8 mouse cellular contexts compared by ENCODE assay signal in genomic region chr3:97928968-97929858, GRCm38 (mm10). TPM values are rescaled to one million over a fixed set of nuclear protein-coding genes. Genes with fewer than 3 reads are reported as not detected.
DNase-seq lines count a peak whose midpoint lies in the region; ATAC-seq and TF ChIP-seq lines count a peak whose summit lies in the region.

No protein-coding gene starts in this region.

- H3K4me3 ChIP-seq in heart, embryonic 11.5 days (ENCODE audit: low read depth, low read length), result no peak overlapping the region
- no peak overlapping the region for H3K4me3 ChIP-seq in heart, adult 2 months
- no peak overlapping the region for H3K4me3 ChIP-seq in kidney, embryonic 15.5 days (replicated peaks)
- no peak overlapping the region for H3K4me3 ChIP-seq in limb, embryonic 14.5 days (replicated peaks; ENCODE audit: low read length)
- no peak overlapping the region for H3K4me3 ChIP-seq in midbrain, embryonic 14.5 days (replicated peaks; ENCODE audit: low read depth, low read length)

- intact Hi-C loops in heart, adult 2 months (cut with DNase I), result loop anchor here (1.0 to 5.0 kb wide), 4 partner anchors 113 to 383 kb away; no protein-coding TSS in a partner anchor

- H3K4me1 ChIP-seq in heart, embryonic 11.5 days (ENCODE audit: control insufficient read depth, insufficient read depth, low read length), result peaks cover 13% of the 10 kb centered on the region
- peaks cover 2% of the 10 kb centered on the region; the same call in 1 of the 2 replicates for H3K4me1 ChIP-seq in heart, adult 2 months (ENCODE audit: control insufficient read depth, insufficient read depth, low read length)
- peaks cover 40% of the 10 kb centered on the region for H3K4me1 ChIP-seq in kidney, embryonic 15.5 days
- peaks cover 40% of the 10 kb centered on the region for H3K4me1 ChIP-seq in limb, embryonic 14.5 days (ENCODE audit: control insufficient read depth, insufficient read depth, low read length)
- H3K4me1 ChIP-seq in midbrain, embryonic 14.5 days (ENCODE audit: control insufficient read depth, insufficient read depth, low read length), result peaks cover 7% of the 10 kb centered on the region; the same call in 1 of the 2 replicates

- H3K27ac ChIP-seq in heart, embryonic 11.5 days (ENCODE audit: low read depth, low read length), result no peak overlapping the region
- no peak overlapping the region for H3K27ac ChIP-seq in heart, adult 2 months
- no peak overlapping the region for H3K27ac ChIP-seq in kidney, embryonic 15.5 days
- no peak overlapping the region for H3K27ac ChIP-seq in limb, embryonic 14.5 days (replicated peaks; ENCODE audit: low read depth, low read length)
- no peak overlapping the region for H3K27ac ChIP-seq in midbrain, embryonic 14.5 days (replicated peaks; ENCODE audit: low read depth, low read length)

- 58% methylated on average over 9 of the region's 9 CpGs for WGBS in heart, embryonic 11.5 days (ENCODE audit: insufficient replicate concordance)
- 56% methylated on average over 9 of the region's 9 CpGs for WGBS in heart, adult 2 months
- 56% methylated on average over 9 of the region's 9 CpGs for WGBS in kidney, embryonic 15.5 days
- 60% methylated on average over 9 of the region's 9 CpGs for WGBS in limb, embryonic 14.5 days
- 64% methylated on average over 9 of the region's 9 CpGs for WGBS in midbrain, embryonic 14.5 days

- peaks cover 6% of the 10 kb centered on the region; the same call in 1 of the 2 replicates for H3K27me3 ChIP-seq in heart, embryonic 11.5 days (ENCODE audit: control insufficient read depth, insufficient read depth, low read length)
- H3K27me3 ChIP-seq in heart, adult 2 months (ENCODE audit: control insufficient read depth, insufficient read depth, low read length), result peaks cover 4% of the 10 kb centered on the region; the same call in 1 of the 2 replicates
- H3K27me3 ChIP-seq in kidney, embryonic 15.5 days, result no peaks in the 10 kb centered on the region
- no peaks in the 10 kb centered on the region for H3K27me3 ChIP-seq in limb, embryonic 14.5 days (ENCODE audit: control insufficient read depth, insufficient read depth, low read length)
- peaks cover 10% of the 10 kb centered on the region; the same call in 1 of the 2 replicates for H3K27me3 ChIP-seq in midbrain, embryonic 14.5 days (ENCODE audit: control insufficient read depth, insufficient read depth, low read length)

- no peak overlapping the region for H3K9ac ChIP-seq in heart, embryonic 11.5 days (ENCODE audit: low read depth, low read length)
- no peak overlapping the region for H3K9ac ChIP-seq in heart, adult 2 months (ENCODE audit: low read depth, low read length)
- no peak overlapping the region for H3K9ac ChIP-seq in kidney, embryonic 15.5 days
- H3K9ac ChIP-seq in limb, embryonic 14.5 days (ENCODE audit: low read depth, low read length, severe bottlenecking), result no peak overlapping the region
- H3K9ac ChIP-seq in midbrain, embryonic 14.5 days (replicated peaks; ENCODE audit: low read length), result no peak overlapping the region

- no peaks in the 10 kb centered on the region for H3K79me2 ChIP-seq in heart, adult 2 months (replicated peaks; ENCODE audit: control insufficient read depth, insufficient read depth, low read length)

- TF ChIP-seq EP300 in heart, adult 2 months (IDR thresholded peaks at IDR 0.05; ENCODE audit: insufficient read depth, low read depth, low read length), result 0 out of 2 replicates have a peak, but pooled peaks have one; percentile 38

- no peaks in the 10 kb centered on the region for H3K9me3 ChIP-seq in heart, embryonic 11.5 days (replicated peaks; ENCODE audit: control insufficient read depth, low read length)
- H3K9me3 ChIP-seq in kidney, embryonic 15.5 days (replicated peaks), result no peaks in the 10 kb centered on the region
- no peaks in the 10 kb centered on the region for H3K9me3 ChIP-seq in limb, embryonic 14.5 days (ENCODE audit: control insufficient read depth, low read length)
- H3K9me3 ChIP-seq in midbrain, embryonic 14.5 days (ENCODE audit: control insufficient read depth, low read length), result no peaks in the 10 kb centered on the region

- TF ChIP-seq CTCF in heart, adult 2 months (IDR thresholded peaks at IDR 0.05), result peak; percentile 77

- DNase-seq in heart, adult 18-20 months, result peak; percentile 79 to 91
- DNase-seq in embryo, embryonic 11.5 days (ENCODE audit: low read depth, low spot score), result peak; percentile 75
- peak; percentile 65 to 67 for DNase-seq in heart, adult 2 months
- peak; percentile 95 for DNase-seq in limb, embryonic 14.5 days (ENCODE audit: low spot score)
- peak; percentile 95 for DNase-seq in midbrain, embryonic 14.5 days
- DNase-seq in spleen, adult 12 weeks (ENCODE audit: low spot score), result peak; percentile 53

- TF ChIP-seq POLR2A in heart, adult 2 months (IDR thresholded peaks at IDR 0.05; ENCODE audit: insufficient read depth, low read depth, low read length), result no peak
- TF ChIP-seq POLR2A in limb, embryonic 14.5 days (IDR thresholded peaks at IDR 0.05; ENCODE audit: borderline replicate concordance, extremely low read depth, insufficient read depth, insufficient read length), result no peak

- H3K4me2 ChIP-seq in heart, embryonic 11.5 days, result no peak overlapping the region
- H3K4me2 ChIP-seq in kidney, embryonic 15.5 days, result no peak overlapping the region
- H3K4me2 ChIP-seq in limb, embryonic 14.5 days (replicated peaks; ENCODE audit: low read depth, low read length, severe bottlenecking), result no peak overlapping the region
- no peak overlapping the region for H3K4me2 ChIP-seq in midbrain, embryonic 14.5 days (ENCODE audit: low read length)

- no peaks in the 10 kb centered on the region for H3K36me3 ChIP-seq in heart, embryonic 11.5 days (ENCODE audit: control insufficient read depth, insufficient read depth, low read length)
- H3K36me3 ChIP-seq in heart, adult 2 months (ENCODE audit: control insufficient read depth, insufficient read depth, low read length), result no peaks in the 10 kb centered on the region
- H3K36me3 ChIP-seq in kidney, embryonic 15.5 days, result no peaks in the 10 kb centered on the region
- H3K36me3 ChIP-seq in limb, embryonic 14.5 days (ENCODE audit: control insufficient read depth, insufficient read depth, low read length), result 0 out of 2 replicates have a peak, but pooled peaks cover 3% of the 10 kb centered on the region
- no peaks in the 10 kb centered on the region for H3K36me3 ChIP-seq in midbrain, embryonic 14.5 days (ENCODE audit: control insufficient read depth, insufficient read depth, low read length)

- no peak for ATAC-seq in heart, embryonic 11.5 days (replicated peaks; ENCODE audit: insufficient number of reproducible peaks, low FRiP score, low TSS enrichment)
- 0 out of 2 replicates have a peak, but pooled peaks have one; percentile 54 for ATAC-seq in kidney, embryonic 15.5 days (replicated peaks; ENCODE audit: low FRiP score)
- peak; percentile 65; the same call in 1 of the 2 replicates for ATAC-seq in limb, embryonic 14.5 days (ENCODE audit: low FRiP score, low read depth)
- ATAC-seq in midbrain, embryonic 14.5 days (ENCODE audit: low FRiP score, low TSS enrichment), result peak; percentile 64; the same call in 1 of the 2 replicates

RNA-seq across cellular contexts. Expression of gene Sec22b, which starts 28.2 kb away (rescaled TPM):
- total RNA-seq in heart, adult 18-20 months (2021), result 10 to 100 TPM; 49.2 to 52.3 TPM
- 146 and 151 TPM in 2 replicates for polyA plus RNA-seq in heart, embryonic 11.5 days (2014; fragmentation: Nextera tagmentation; extraction: Ambion mirVana)
- 10 to 100 TPM; 44.9 to 51.8 TPM for total RNA-seq in heart, adult 2 months (2021)
- 17.6 and 36.3 TPM in 2 replicates for polyA plus RNA-seq in heart, adult 2 months (2012; rRNA removed)
- 130 TPM in 2 replicates for polyA plus RNA-seq in kidney, embryonic 15.5 days (2015; fragmentation: Nextera tagmentation; extraction: Ambion mirVana)
- polyA plus RNA-seq in limb, embryonic 14.5 days (2012; rRNA removed), result 82.4 and 110 TPM in 2 replicates
- 182 and 194 TPM in 2 replicates for polyA plus RNA-seq in limb, embryonic 14.5 days (2014; fragmentation: Nextera tagmentation; extraction: Ambion mirVana)
- polyA plus RNA-seq in midbrain, embryonic 14.5 days (2014; fragmentation: Nextera tagmentation; extraction: Ambion mirVana), result 99.3 and 114 TPM in 2 replicates

RNA-seq across cellular contexts. Expression of gene Pde4dip, which starts 40.7 kb away (rescaled TPM):
- total RNA-seq in heart, adult 18-20 months (2021), result 1,000 to 10,000 TPM; 1,617 to 1,852 TPM
- polyA plus RNA-seq in heart, embryonic 11.5 days (2014; fragmentation: Nextera tagmentation; extraction: Ambion mirVana), result 69.8 and 76.7 TPM in 2 replicates
- total RNA-seq in heart, adult 2 months (2021), result 1,000 to 10,000 TPM; 1,629 to 1,897 TPM
- polyA plus RNA-seq in heart, adult 2 months (2012; rRNA removed), result 1,061 and 1,297 TPM in 2 replicates
- 23.2 and 23.5 TPM in 2 replicates for polyA plus RNA-seq in kidney, embryonic 15.5 days (2015; fragmentation: Nextera tagmentation; extraction: Ambion mirVana)
- 33.3 and 37.1 TPM in 2 replicates for polyA plus RNA-seq in limb, embryonic 14.5 days (2012; rRNA removed)
- polyA plus RNA-seq in limb, embryonic 14.5 days (2014; fragmentation: Nextera tagmentation; extraction: Ambion mirVana), result 38.5 and 40.3 TPM in 2 replicates
- 63.3 and 76.3 TPM in 2 replicates for polyA plus RNA-seq in midbrain, embryonic 14.5 days (2014; fragmentation: Nextera tagmentation; extraction: Ambion mirVana)

Comparison
In these comparisons a context has a peak if more than half of its experiments do, and no peak if none do; other contexts are left out.
1. RNA of gene Pde4dip, which starts 40.7 kb away (polyA plus RNA-seq): 1,061 to 1,297 TPM in heart, adult 2 months; 63.3 to 76.3 TPM in midbrain, embryonic 14.5 days, 69.8 to 76.7 TPM in heart, embryonic 11.5 days, 33.3 to 40.3 TPM in limb, embryonic 14.5 days and 23.2 to 23.5 TPM in kidney, embryonic 15.5 days; every median in the first group is over 10 times any median in the second.
2. Peak in every context shown above with its lines, with median percentiles within 50 percentile points of each other: DNase-seq.